Mouse (Mus musculus): ENCODE data around the gene Fam193b.

The Fam193b gene

GRCm38 (mm10) chr13:55525733-55526553 lies 45.0 kb downstream of the Fam193b start:
- DNase-seq = no peak

GRCm38 (mm10) chr13:55523951-55524600 lies 46.8 kb downstream of the Fam193b start:
- no peak for DNase-seq

DNA sequence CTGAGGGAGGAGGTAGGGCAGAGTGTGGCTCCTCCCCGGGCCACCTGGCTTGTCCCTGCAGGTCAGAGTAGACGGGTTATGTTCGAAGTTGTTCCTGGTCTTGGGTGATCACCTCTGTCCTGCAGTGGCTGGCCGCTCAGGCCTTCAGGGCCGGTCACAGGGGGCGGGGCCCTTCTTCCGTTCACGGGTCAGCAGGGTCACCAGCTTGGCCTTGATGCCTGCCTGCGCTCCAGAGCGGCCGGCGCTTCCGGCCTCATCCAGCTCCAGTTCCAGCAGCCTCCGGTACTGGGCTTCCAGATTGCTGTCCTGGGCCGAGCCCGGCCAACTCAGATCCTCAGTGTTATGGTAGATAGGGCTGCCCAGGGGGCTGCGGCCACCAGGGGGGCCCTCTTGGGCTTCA lies 47.6 kb downstream of the Fam193b start:
- peak; percentile 62 for DNase-seq

DNA sequence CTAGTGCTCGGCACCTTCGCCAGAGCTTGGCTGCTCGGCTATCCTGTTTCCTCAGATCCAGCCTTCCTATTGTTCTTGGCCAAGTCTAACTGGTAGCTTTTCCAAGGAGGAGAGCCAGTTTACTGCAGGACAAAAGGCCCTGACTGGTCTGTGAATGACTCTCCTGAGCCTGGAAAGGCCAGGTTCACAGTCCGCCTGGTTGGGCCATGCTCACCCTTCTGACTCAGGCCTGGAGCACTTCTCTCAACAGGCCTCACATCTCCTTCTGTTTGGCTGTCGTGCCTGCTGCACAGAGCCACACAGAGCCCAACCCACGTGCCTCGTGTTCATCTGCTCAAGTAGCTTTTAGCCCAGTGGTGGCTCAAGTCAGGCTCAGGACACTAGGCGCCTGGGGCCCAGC lies 48.2 kb downstream of the Fam193b start:
- no peak for DNase-seq

DNA sequence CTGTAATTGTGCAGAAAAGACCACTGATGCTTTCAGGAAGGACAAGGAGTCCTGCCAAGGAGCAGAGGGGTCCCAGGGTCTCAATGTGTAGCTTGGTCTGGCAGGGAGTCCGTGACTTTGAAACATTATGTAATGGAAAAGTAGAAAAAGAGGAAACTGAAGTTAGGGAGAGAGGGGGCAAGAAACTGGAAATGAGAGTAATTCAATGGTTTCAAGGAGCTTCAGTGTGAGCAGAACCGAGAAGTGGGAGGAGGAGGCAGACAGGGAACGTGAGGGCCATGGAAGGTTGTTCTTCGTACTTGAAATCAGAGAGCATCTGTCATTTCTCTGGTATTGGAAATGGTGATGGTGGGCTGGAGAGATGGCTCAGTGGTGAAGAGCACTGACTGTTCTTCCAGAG lies 51.3 kb downstream of the Fam193b start:
- DNase-seq = no peak

- peak; percentile 91 for DNase-seq
Measured at GRCm38 (mm10) chr13:55516955-55517354, 54.0 kb downstream of the Fam193b start.

DNA sequence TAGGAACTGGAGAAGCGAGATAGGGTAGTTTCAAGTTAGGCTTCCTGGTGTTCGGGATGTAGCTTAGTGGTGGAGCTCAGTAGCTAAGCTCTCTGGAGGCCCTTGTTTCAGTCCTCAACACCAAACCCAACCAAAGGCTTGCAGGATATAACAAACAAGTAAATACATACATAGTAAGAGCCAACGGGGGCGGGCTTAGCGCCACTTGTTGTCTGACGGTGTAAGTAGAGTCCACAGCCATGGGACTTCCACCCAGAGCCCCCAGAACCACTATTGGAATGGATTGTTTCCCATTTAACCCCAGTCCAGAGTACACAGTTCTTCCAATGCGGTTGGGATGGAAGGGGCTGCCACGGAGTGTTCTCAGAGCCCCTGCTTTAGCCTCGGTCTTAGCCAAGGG lies 57.1 kb downstream of the Fam193b start:
- DNase-seq = no peak

- peak; percentile 93 for DNase-seq
Measured at GRCm38 (mm10) chr13:55513111-55513748, 57.7 kb downstream of the Fam193b start, which contains the start of gene Pdlim7. Gene Pdlim7 (minus strand): TSS chr13:55513676.

GRCm38 (mm10) chr13:55512379-55513031 lies 58.4 kb downstream of the Fam193b start:
- peak; percentile 76 for DNase-seq

DNA sequence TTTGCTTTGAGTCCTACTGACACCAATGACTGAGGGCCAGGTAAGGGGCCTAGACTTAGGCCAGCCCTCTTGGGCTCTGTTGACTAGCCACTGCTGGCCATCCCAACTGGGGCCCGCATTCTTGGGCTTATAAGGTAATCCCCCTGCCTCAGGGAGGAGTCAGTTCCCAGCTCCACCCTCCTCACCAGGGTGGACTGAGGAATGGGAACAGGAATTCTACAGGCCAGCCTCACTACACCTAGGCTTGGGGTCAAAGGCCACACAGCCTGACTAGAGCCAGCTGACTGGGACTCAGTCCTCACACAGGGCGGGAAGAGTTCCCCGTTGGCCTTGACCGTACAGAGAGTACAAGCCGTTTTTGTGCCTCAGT lies 59.4 kb downstream of the Fam193b start:
- no peak for DNase-seq

- peak; percentile 96 for DNase-seq
Measured at GRCm38 (mm10) chr13:55510668-55511491, 60.0 kb downstream of the Fam193b start.

DNA sequence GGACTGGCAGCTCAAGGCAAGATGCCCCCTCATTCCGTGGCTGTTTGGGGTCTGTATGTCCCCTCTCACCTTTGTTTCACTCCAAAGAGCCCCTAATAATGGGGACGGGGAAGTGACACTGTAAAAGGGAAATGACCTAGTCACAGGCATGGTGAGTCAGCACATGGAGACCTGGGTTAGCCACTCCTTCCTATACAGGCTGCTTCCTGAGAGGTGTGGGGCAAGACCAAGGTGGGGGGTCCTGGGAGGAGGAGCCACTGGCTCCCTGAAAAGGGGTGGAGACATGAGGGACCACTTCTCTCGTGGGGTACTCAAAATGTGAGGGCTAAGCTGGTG lies 60.6 kb downstream of the Fam193b start:
- no peak for DNase-seq

DNA sequence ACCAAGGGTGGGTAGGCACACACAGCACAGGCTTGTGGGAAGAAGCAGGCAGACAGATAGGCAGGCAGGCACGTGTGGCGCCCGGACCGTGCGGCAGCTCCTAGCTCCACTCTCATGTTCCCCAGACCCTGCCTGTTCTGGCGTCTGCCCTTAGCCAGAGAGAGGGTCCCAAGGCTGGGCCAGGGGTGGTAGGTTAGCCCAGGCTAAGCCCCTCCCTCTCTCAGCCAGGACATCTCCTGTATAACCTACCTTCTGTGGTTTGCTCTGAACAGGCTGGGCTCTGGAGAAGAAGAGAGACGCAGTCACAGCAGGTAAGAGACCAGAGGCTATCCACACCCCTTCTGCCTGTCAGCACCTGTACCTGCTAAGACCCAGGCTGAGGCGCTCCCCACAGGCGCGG lies 62.4 kb downstream of the Fam193b start:
- DNase-seq = no peak

DNA sequence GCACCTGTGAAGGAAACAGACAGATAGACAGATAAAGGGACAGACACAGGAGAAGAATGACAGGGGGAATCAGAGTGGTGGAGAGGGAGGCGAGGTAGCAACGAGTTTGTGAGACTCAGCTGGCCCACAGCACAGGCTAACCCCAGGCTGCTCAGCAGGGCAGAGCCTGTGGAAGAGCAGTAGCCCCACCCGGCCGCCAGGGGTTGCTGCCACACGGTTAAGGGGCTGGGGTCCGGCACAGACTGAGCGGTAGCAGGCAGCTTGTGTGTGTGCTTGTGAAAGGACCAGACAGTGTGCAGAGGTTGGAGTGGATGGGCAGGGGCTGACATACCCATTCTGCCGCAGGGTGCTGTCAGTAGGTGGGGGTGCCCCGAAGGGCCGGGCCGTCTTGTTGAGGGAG lies 63.0 kb downstream of the Fam193b start:
- no peak for DNase-seq

DNA sequence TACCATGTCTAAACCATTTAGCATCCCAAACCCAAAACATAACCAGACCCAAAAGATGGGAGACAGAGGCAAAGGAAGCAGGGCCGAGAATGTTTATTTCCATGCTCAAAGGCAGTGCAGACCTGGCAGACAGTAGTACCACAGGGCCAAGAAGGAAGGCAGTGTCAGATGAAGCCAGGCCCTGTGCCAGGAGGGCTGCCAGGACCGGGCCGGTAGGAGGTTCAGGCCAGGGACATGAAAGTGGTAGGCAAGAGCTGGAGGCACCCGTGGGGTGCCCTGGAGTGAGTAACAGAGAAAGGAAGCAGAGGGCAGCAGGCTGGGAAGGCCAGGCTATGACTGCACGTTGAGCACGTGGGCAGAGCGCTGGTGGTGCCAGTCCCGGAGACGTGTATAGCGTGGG lies 64.2 kb downstream of the Fam193b start:
- DNase-seq = peak; percentile 41

- DNase-seq = no peak
Measured at GRCm38 (mm10) chr13:55505810-55506209, 65.1 kb downstream of the Fam193b start.

GRCm38 (mm10) chr13:55504390-55504789 lies 66.5 kb downstream of the Fam193b start:
- DNase-seq = no peak

DNA sequence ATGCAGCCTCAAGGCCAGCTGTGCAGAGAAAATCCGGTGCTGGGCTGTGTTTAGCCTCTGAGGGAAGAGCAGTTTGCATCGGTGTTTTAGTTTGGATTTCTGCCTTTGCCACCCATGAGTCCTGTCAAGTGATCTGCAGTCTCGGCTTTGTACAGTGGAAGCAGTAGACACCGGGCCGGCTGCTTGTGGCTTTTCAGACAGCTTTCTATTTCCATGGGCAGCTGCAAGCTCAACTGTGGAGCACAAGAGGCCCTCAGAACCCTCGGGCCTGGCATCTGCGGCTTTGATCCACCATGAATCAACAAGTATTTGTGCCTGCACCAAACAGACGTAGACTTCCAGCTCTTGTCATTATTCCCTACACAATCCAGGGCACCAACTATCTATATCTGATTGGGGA lies 68.5 kb downstream of the Fam193b start:
- no peak for DNase-seq

DNA sequence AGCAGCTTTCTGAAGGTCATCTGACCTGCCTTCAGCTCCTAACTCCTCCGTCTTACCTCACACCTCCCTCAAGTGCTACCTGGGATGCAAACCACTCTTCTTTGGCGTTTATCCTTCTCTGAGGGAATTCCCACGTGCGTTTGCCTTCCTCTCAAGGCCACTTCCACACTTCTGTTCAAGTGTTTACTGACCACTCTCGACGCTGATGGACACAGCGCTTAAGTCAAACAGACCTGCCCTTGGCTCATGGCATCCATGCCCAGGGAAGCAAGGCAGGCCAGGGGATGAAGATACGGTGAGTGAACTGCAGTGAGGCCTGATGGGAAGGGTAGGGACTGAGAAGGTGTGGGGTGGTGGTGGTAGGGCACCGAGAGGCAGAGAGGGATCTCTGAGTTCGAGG lies 70.3 kb downstream of the Fam193b start:
- DNase-seq = peak; percentile 49

DNA sequence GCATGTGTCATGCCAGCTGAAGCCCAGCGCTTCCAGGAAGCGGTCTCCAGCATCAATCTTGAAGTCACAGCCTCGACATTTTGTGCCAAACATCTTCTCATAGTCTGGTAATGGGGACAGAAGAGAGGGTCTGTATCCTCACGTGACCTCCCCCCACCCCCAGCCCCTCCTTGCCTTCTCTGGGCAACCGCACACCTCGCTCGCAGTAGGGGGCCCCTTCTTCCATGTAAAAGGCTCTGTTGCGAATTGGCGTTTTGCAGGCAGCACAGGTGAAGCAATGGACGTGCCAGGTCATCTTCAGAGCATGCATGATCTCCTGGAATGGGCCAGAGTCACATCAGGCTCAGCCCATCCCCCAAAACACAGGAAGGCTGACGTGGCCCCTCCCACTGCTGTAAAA lies 72.0 kb downstream of the Fam193b start:
- DNase-seq = no peak

- no peak for DNase-seq
Measured at GRCm38 (mm10) chr13:55496661-55497060, 74.3 kb downstream of the Fam193b start.

GRCm38 (mm10) chr13:55495702-55496101 lies 75.2 kb downstream of the Fam193b start:
- no peak for DNase-seq
